26 mouse cellular contexts compared by ENCODE assay signal in the genomic region with DNA sequence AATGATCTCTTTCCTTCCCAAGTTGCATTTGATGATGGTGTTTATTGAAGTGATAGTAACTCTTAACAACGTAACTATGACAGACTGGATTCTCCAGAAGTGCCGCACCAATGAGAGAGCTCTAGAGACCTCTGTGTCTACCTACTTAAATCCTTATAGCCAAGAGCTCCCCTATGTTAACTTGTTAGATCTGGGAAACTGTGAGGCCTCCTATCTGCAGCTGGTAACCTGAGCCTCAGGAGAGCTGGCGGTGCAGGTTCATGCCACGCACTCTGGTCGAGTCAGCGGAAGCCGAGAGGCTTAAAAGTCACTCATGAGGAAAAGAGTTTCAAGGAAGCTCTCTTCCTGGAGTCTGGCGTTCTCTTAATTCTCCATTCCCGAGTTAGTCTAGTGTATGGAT. TPM values are rescaled to one million over a fixed set of nuclear protein-coding genes. Genes with fewer than 3 reads are reported as not detected.
A peak's percentile ranks its signal among the peaks of the same experiment; 100 is the strongest.
DNase-seq lines count a peak whose midpoint lies in the region; ATAC-seq and TF ChIP-seq lines count a peak whose summit lies in the region.
"Had no signal": no experiment of that assay in that cellular context is flagged by ENCODE, and none has a peak within 500 bp of the region (broad histone marks: within the 10 kb centered on the region; RNA-seq: fewer than 3 reads in every experiment).

No protein-coding gene starts in this region.

- H3K4me1 ChIP-seq in kidney, embryonic 15.5 days, result no peaks in the 10 kb centered on the region
- no peaks in the 10 kb centered on the region; the same call in 1 of the 2 replicates for H3K4me1 ChIP-seq in kidney, adult 2 months (ENCODE audit: control insufficient read depth, insufficient read depth, low read length)
- H3K4me1 ChIP-seq in testis, adult 2 months (ENCODE audit: control insufficient read depth, insufficient read depth, low read length), result no peaks in the 10 kb centered on the region
- H3K4me1 ChIP-seq: embryonic facial prominence, embryonic 10.5 days; embryonic facial prominence, embryonic 12.5 days; forebrain, embryonic 13.5 days had no signal

- no peaks in the 10 kb centered on the region for H3K27me3 ChIP-seq in kidney, embryonic 15.5 days
- no peaks in the 10 kb centered on the region for H3K27me3 ChIP-seq in kidney, adult 2 months (replicated peaks; ENCODE audit: control insufficient read depth, insufficient read depth, low read length)
- H3K27me3 ChIP-seq in testis, adult 2 months (ENCODE audit: control insufficient read depth, insufficient read depth, low read length), result no peaks in the 10 kb centered on the region
- H3K27me3 ChIP-seq: CH12.LX; embryonic facial prominence, embryonic 12.5 days; forebrain, embryonic 13.5 days had no signal

- no peaks in the 10 kb centered on the region for H3K36me3 ChIP-seq in kidney, embryonic 15.5 days
- no peaks in the 10 kb centered on the region for H3K36me3 ChIP-seq in kidney, adult 2 months (ENCODE audit: control insufficient read depth, insufficient read depth, low read length)
- H3K36me3 ChIP-seq in testis, adult 2 months (ENCODE audit: control insufficient read depth, insufficient read depth, low read length), result no peaks in the 10 kb centered on the region
- H3K36me3 ChIP-seq: embryonic facial prominence, embryonic 10.5 days; embryonic facial prominence, embryonic 12.5 days; G1E had no signal

- H3K27ac ChIP-seq in kidney, embryonic 15.5 days, result no peak overlapping the region
- H3K27ac ChIP-seq in kidney, adult 2 months (ENCODE audit: insufficient read depth, low read depth, low read length), result no peak overlapping the region
- H3K27ac ChIP-seq in testis, adult 2 months (ENCODE audit: control insufficient read depth, insufficient read depth, low read depth, low read length), result no peak overlapping the region
- H3K27ac ChIP-seq: embryonic facial prominence, embryonic 10.5 days; embryonic facial prominence, embryonic 12.5 days; forebrain, embryonic 13.5 days had no signal

- peak; percentile 58; the same call in 1 of the 2 replicates for ATAC-seq in kidney, embryonic 15.5 days (replicated peaks; ENCODE audit: low FRiP score)
- ATAC-seq: activated CD4-positive, CD25-positive, alpha-beta regulatory T cell, adult 4 months; CD4-positive, CD25-positive, alpha-beta regulatory T cell, adult 4 months; forebrain, embryonic 13.5 days; Patski had no signal

- no peak for TF ChIP-seq POLR2A in kidney, adult 2 months (IDR thresholded peaks at IDR 0.05; ENCODE audit: low read depth, low read length)
- TF ChIP-seq POLR2A in testis, adult 2 months (IDR thresholded peaks at IDR 0.05; ENCODE audit: control insufficient read depth, low read depth, low read length), result no peak

- H3K9ac ChIP-seq in kidney, embryonic 15.5 days, result no peak overlapping the region
- H3K9ac ChIP-seq: embryonic facial prominence, embryonic 12.5 days; forebrain, embryonic 13.5 days had no signal

- DNase-seq in heart, adult 11 months, result peak; percentile 63
- DNase-seq in heart, postnatal 14 days, result no peak
- no peak for DNase-seq in kidney, adult 9 months
- DNase-seq in kidney, postnatal 10 days, result peak; percentile 7
- no peak for DNase-seq in kidney, adult 2 months
- DNase-seq in testis, postnatal 10 days (ENCODE audit: low spot score), result no peak
- DNase-seq: adrenal gland, adult 8-10 months; adrenal gland, postnatal 14 days; adrenal gland, postnatal 36 days; B cell, adult 2 months; cerebellum, adult 11-12 months; cerebellum, adult 2 months; cerebellum, adult 9-10 months; cerebellum, postnatal 10 days; cerebellum, postnatal 25 days had no signal

- 57% methylated on average over 9 of the region's 9 CpGs for WGBS in kidney, embryonic 15.5 days
- WGBS in kidney, adult 2 months, result 54% methylated on average over 9 of the region's 9 CpGs

- no peak for TF ChIP-seq CTCF in kidney, adult 2 months (conservative IDR thresholded peaks at IDR 0.05; ENCODE audit: insufficient read depth, insufficient read length, low read depth, low read length)
- TF ChIP-seq CTCF in testis, adult 2 months (IDR thresholded peaks at IDR 0.05; ENCODE audit: control insufficient read depth, insufficient read depth, insufficient replicate concordance, low read depth, low read length), result no peak

- H3K9me3 ChIP-seq in kidney, embryonic 15.5 days (replicated peaks), result no peaks in the 10 kb centered on the region
- H3K9me3 ChIP-seq: embryonic facial prominence, embryonic 10.5 days; embryonic facial prominence, embryonic 12.5 days; forebrain, embryonic 13.5 days had no signal

- no peak overlapping the region for H3K4me3 ChIP-seq in kidney, embryonic 15.5 days (replicated peaks)
- H3K4me3 ChIP-seq in kidney, adult 2 months (ENCODE audit: insufficient read depth, low read depth, low read length), result no peak overlapping the region
- H3K4me3 ChIP-seq in testis, adult 2 months (ENCODE audit: control insufficient read depth, low read depth, low read length), result peak overlapping the region; percentile 49; the same call in 1 of the 2 replicates
- H3K4me3 ChIP-seq: embryonic facial prominence, embryonic 10.5 days; embryonic facial prominence, embryonic 12.5 days; forebrain, embryonic 13.5 days had no signal

- no peak overlapping the region for H3K4me2 ChIP-seq in kidney, embryonic 15.5 days
- H3K4me2 ChIP-seq: embryonic facial prominence, embryonic 12.5 days; forebrain, embryonic 13.5 days had no signal

- intact Hi-C loops in heart, postnatal 14 days (cut with DNase I), result no loop called here

RNA-seq across cellular contexts. Expression of a gene that starts 33.8 kb away (rescaled TPM):
- not detected for total RNA-seq in heart, postnatal 14 days (2021)
- polyA plus RNA-seq in kidney, embryonic 15.5 days (2015; fragmentation: Nextera tagmentation; extraction: Ambion mirVana), result 0.26 and 0.28 TPM in 2 replicates
- 0.84 and 1.3 TPM in 2 replicates for polyA plus RNA-seq in kidney, adult 2 months (2012; rRNA removed)
- polyA plus RNA-seq in testis, adult 2 months (2012; rRNA removed), result 0.59 TPM in 1 of 2 replicates, not detected in the other
- total RNA-seq: CH12.LX had no signal
- polyA plus RNA-seq: activated CD4-positive, CD25-positive, alpha-beta regulatory T cell, adult 4 months; CD4-positive, CD25-positive, alpha-beta regulatory T cell, adult 4 months; cerebellum, adult 2 months; forebrain, embryonic 11.5 days; forebrain, embryonic 13.5 days; G1E; Patski had no signal

Comparison
In these comparisons a context has a peak if more than half of its experiments do, and no peak if none do; other contexts are left out.
1. DNase-seq: peak in heart, adult 11 months (single experiment) and kidney, postnatal 10 days (single experiment); none in heart, postnatal 14 days (0 of 2), kidney, adult 9 months (single experiment), kidney, adult 2 months (single experiment) and testis, postnatal 10 days (single experiment).